Mouse (Mus musculus) lung, embryonic 15.5 days (tissue): Measurements from ENCODE around the gene Rdm1. TPM values are rescaled to one million over a fixed set of nuclear protein-coding genes. Genes with fewer than 3 reads are reported as not detected.

Experiments used
- ATAC-seq: fragments of 200-750 bp; cut with Nextera tagmentation; 2 replicates; pipeline ENCODE4 v1.8.0; 2017; ENCODE audit warnings: moderate number of reproducible peaks, borderline replicate concordance; ENCODE audit not compliant: low FRiP score, low TSS enrichment; ENCODE audit errors: extremely low read depth
- H3K27ac ChIP-seq: fragments of 300-500 bp; sonication (generic); 2 replicates; pipeline ENCODE4 v1.5.1; 2015; ENCODE audit warnings: moderate library complexity, mild to moderate bottlenecking, inconsistent platforms
- H3K27me3 ChIP-seq: fragments of 300-500 bp; sonication (generic); 2 replicates; pipeline ENCODE4 v1.6.1; 2015; ENCODE audit warnings: inconsistent platforms
- H3K36me3 ChIP-seq: fragments of 300-500 bp; sonication (generic); 2 replicates; pipeline ENCODE4 v1.6.1; 2015; ENCODE audit warnings: inconsistent platforms
- H3K4me1 ChIP-seq: fragments of 300-500 bp; sonication (generic); 2 replicates; pipeline ENCODE4 v1.6.1; 2015; ENCODE audit warnings: inconsistent platforms
- H3K4me2 ChIP-seq: fragments of 300-500 bp; sonication (generic); 2 replicates; pipeline ENCODE4 v1.6.1; 2015; ENCODE audit warnings: inconsistent platforms, mild to moderate bottlenecking, moderate library complexity
- H3K4me3 ChIP-seq: fragments of 300-500 bp; sonication (generic); 2 replicates; pipeline ENCODE4 v1.5.1; 2015; ENCODE audit warnings: mild to moderate bottlenecking, inconsistent platforms
- H3K9ac ChIP-seq: fragments of 300-500 bp; sonication (generic); 2 replicates; pipeline ENCODE4 v1.6.1; 2015; ENCODE audit warnings: inconsistent platforms
- H3K9me3 ChIP-seq: fragments of 300-500 bp; sonication (generic); 2 replicates; pipeline ENCODE4 v1.6.1; 2016; ENCODE audit warnings: inconsistent platforms
- WGBS: fragments of 180-500 bp; shearing (Covaris S2); methylation state at CpG from one replicate; pipeline ENCODE4 v1.1.7; 2015; 5-methylcytosine and 5-hydroxymethylcytosine counted together
- polyA plus RNA-seq: library from polyadenylated mRNA; unstranded; fragments of >200 nt; fragmentation: Nextera tagmentation; extraction: Ambion mirVana; gene quantifications from 2 replicates; pipeline ENCODE4 v1.2.1, GENCODE M21; 2015

Gene Rdm1
- polyA plus RNA-seq, 1 experiment from 2014 or later: 49.8 TPM

GRCm38 (mm10) chr11:101664825-101665635 lies 38.0 kb downstream of the Rdm1 start, which contains the start of gene Arl4d:
Arl4d (plus strand) TSS chr11:101665541.
- Histone ChIP-seq H3K36me3 (no peaks in the 10 kb centered on the region), H3K9ac (peak within 1 kb of the TSS; percentile 64), H3K4me1 (peaks cover 33% of the 10 kb centered on the region), H3K27ac (peak within 1 kb of the TSS; percentile 81), H3K27me3 (no peaks in the 10 kb centered on the region), H3K9me3 (no peaks in the 10 kb centered on the region), H3K4me2 (peak within 1 kb of the TSS; percentile 95), H3K4me3 (peak within 1 kb of the TSS; percentile 63)
- 7% methylated on average over 34 of the region's 34 CpGs for WGBS
- peak; percentile 89 for ATAC-seq

GRCm38 (mm10) chr11:101665636-101665992 lies 38.6 kb downstream of the Rdm1 start:
- Histone ChIP-seq H3K9me3 (no peaks in the 10 kb centered on the region), H3K9ac (peak overlapping the region; percentile 64), H3K27me3 (no peaks in the 10 kb centered on the region), H3K4me1 (peaks cover 33% of the 10 kb centered on the region), H3K4me3 (peak overlapping the region; percentile 63), H3K4me2 (peak overlapping the region; percentile 95), H3K27ac (peak overlapping the region; percentile 81), H3K36me3 (no peaks in the 10 kb centered on the region)
- under 1% methylated on average over 24 of the region's 24 CpGs for WGBS
- ATAC-seq: no peak; the same call in 1 of the 2 replicates

- H3K4me1 ChIP-seq: peaks cover 33% of the 10 kb centered on the region
- H3K9ac ChIP-seq: peak overlapping the region; percentile 4; the same call in 1 of the 2 replicates
These were observed 39.8 kb downstream of the Rdm1 start for GRCm38 (mm10) chr11:101666626-101667345.

GRCm38 (mm10) chr11:101667871-101668532 lies 41.0 kb downstream of the Rdm1 start:
- no peak for ATAC-seq
- H3K4me3 ChIP-seq: no peak overlapping the region
- H3K27ac ChIP-seq: peak overlapping the region; percentile 46
- peaks cover 36% of the 10 kb centered on the region for H3K4me1 ChIP-seq
- 58% methylated on average over 14 of the region's 14 CpGs for WGBS
- H3K9me3 ChIP-seq: no peaks in the 10 kb centered on the region
- peak overlapping the region; percentile 28 for H3K4me2 ChIP-seq
- 0 out of 2 replicates have a peak overlapping the region, but pooled peaks have one; percentile 0 for H3K9ac ChIP-seq
- H3K27me3 ChIP-seq: no peaks in the 10 kb centered on the region
- H3K36me3 ChIP-seq: no peaks in the 10 kb centered on the region

More at GRCm38 (mm10) chr11:101666626-101667345, 39.8 kb downstream of the Rdm1 start:
- Histone ChIP-seq H3K36me3 (no peaks in the 10 kb centered on the region), H3K9me3 (no peaks in the 10 kb centered on the region), H3K4me3 (peak overlapping the region; percentile 8; the same call in 1 of the 2 replicates), H3K27me3 (no peaks in the 10 kb centered on the region), H3K4me2 (peak overlapping the region; percentile 95), H3K27ac (no peak overlapping the region)
- 70% methylated on average over 28 of the region's 28 CpGs for WGBS
- ATAC-seq: no peak

- WGBS: 12% methylated on average over 13 of the region's 13 CpGs
- H3K9ac ChIP-seq: 0 out of 2 replicates have a peak overlapping the region, but pooled peaks have one; percentile 0
- ATAC-seq: no peak
- no peaks in the 10 kb centered on the region for H3K9me3 ChIP-seq
- H3K27me3 ChIP-seq: no peaks in the 10 kb centered on the region
- H3K4me2 ChIP-seq: peak overlapping the region; percentile 28
- H3K27ac ChIP-seq: peak overlapping the region; percentile 46
- no peak overlapping the region for H3K4me3 ChIP-seq
- H3K36me3 ChIP-seq: no peaks in the 10 kb centered on the region
- H3K4me1 ChIP-seq: peaks cover 40% of the 10 kb centered on the region
These were observed 41.7 kb downstream of the Rdm1 start for GRCm38 (mm10) chr11:101668546-101669261.

- H3K27ac ChIP-seq: no peak overlapping the region
These were observed 43.3 kb downstream of the Rdm1 start for GRCm38 (mm10) chr11:101670334-101670733.

GRCm38 (mm10) chr11:101671255-101671654 lies 44.3 kb downstream of the Rdm1 start:
- 74% methylated on average over 4 of the region's 4 CpGs for WGBS
- H3K9me3 ChIP-seq: no peaks in the 10 kb centered on the region
- no peak overlapping the region for H3K4me3 ChIP-seq
- peaks cover 30% of the 10 kb centered on the region for H3K4me1 ChIP-seq
- no peak overlapping the region for H3K9ac ChIP-seq
- no peaks in the 10 kb centered on the region for H3K36me3 ChIP-seq
- H3K27me3 ChIP-seq: no peaks in the 10 kb centered on the region
- no peak overlapping the region for H3K27ac ChIP-seq
- no peak for ATAC-seq
- no peak overlapping the region for H3K4me2 ChIP-seq

More at GRCm38 (mm10) chr11:101670334-101670733, 43.3 kb downstream of the Rdm1 start:
- Histone ChIP-seq H3K4me1 (peaks cover 34% of the 10 kb centered on the region), H3K9me3 (no peaks in the 10 kb centered on the region), H3K4me2 (no peak overlapping the region), H3K9ac (no peak overlapping the region), H3K4me3 (no peak overlapping the region), H3K36me3 (no peaks in the 10 kb centered on the region), H3K27me3 (no peaks in the 10 kb centered on the region)
- WGBS: 59% methylated on average over 1 of the region's 1 CpGs
- no peak for ATAC-seq

GRCm38 (mm10) chr11:101673010-101673642 lies 46.1 kb downstream of the Rdm1 start:
- Histone ChIP-seq H3K27ac (peak overlapping the region; percentile 76), H3K4me3 (no peak overlapping the region), H3K9ac (0 out of 2 replicates have a peak overlapping the region, but pooled peaks have one; percentile 2), H3K9me3 (no peaks in the 10 kb centered on the region), H3K27me3 (no peaks in the 10 kb centered on the region), H3K36me3 (no peaks in the 10 kb centered on the region), H3K4me1 (peaks cover 20% of the 10 kb centered on the region), H3K4me2 (peak overlapping the region; percentile 34)
- 11% methylated on average over 16 of the region's 16 CpGs for WGBS
- peak; percentile 62 for ATAC-seq

GRCm38 (mm10) chr11:101674106-101674505 lies 47.1 kb downstream of the Rdm1 start:
- 87% methylated on average over 5 of the region's 5 CpGs for WGBS
- H3K4me1 ChIP-seq: peaks cover 11% of the 10 kb centered on the region
- H3K9ac ChIP-seq: no peak overlapping the region
- no peaks in the 10 kb centered on the region for H3K9me3 ChIP-seq
- no peaks in the 10 kb centered on the region for H3K36me3 ChIP-seq
- no peak overlapping the region for H3K4me2 ChIP-seq
- no peak for ATAC-seq
- H3K27me3 ChIP-seq: no peaks in the 10 kb centered on the region
- H3K4me3 ChIP-seq: no peak overlapping the region
- 0 out of 2 replicates have a peak overlapping the region, but pooled peaks have one; percentile 76 for H3K27ac ChIP-seq

- no peak overlapping the region for H3K4me2 ChIP-seq
- no peak overlapping the region for H3K4me3 ChIP-seq
- WGBS: 84% methylated on average over 4 of the region's 4 CpGs
- H3K27ac ChIP-seq: no peak overlapping the region
- ATAC-seq: no peak
- no peak overlapping the region for H3K9ac ChIP-seq
- H3K4me1 ChIP-seq: peaks cover 8% of the 10 kb centered on the region
- no peaks in the 10 kb centered on the region for H3K36me3 ChIP-seq
- H3K9me3 ChIP-seq: no peaks in the 10 kb centered on the region
- H3K27me3 ChIP-seq: no peaks in the 10 kb centered on the region
These were observed 48.4 kb downstream of the Rdm1 start for GRCm38 (mm10) chr11:101675349-101675748.
